Mouse (Mus musculus): ENCODE results near the gene 4932438A13Rik. TPM values are rescaled to one million over a fixed set of nuclear protein-coding genes. Genes with fewer than 3 reads are reported as not detected.

The 4932438A13Rik gene
- polyA plus RNA-seq, 1 experiment: 2.8 TPM

GRCm38 (mm10) chr3:36863427-36863826 is 523 bp downstream of the 4932438A13Rik start:
- Histone ChIP-seq H3K79me3 (ENCODE audit: low read depth) (peaks cover 3% of the 10 kb centered on the region), H3ac (ENCODE audit: control insufficient read depth, insufficient read length, low read depth) (peak overlapping the region; percentile 68), H3K27me3 (ENCODE audit: control insufficient read depth, insufficient read depth, insufficient read length) (no peaks in the 10 kb centered on the region), H3K79me2 (ENCODE audit: control insufficient read depth, insufficient read depth) (peaks cover 10% of the 10 kb centered on the region), H3K36me3 (ENCODE audit: control insufficient read depth, insufficient read depth) (peaks cover 21% of the 10 kb centered on the region), H3K4me3 (ENCODE audit: insufficient read depth, poor library complexity, severe bottlenecking) (peak overlapping the region; percentile 78)
- TF ChIP-seq MAX (IDR thresholded peaks at IDR 0.05): no peak
- no peak for TF ChIP-seq USF1 (IDR thresholded peaks at IDR 0.05; ENCODE audit: low read depth)
- no peak for TF ChIP-seq CTCF (IDR thresholded peaks at IDR 0.05; ENCODE audit: control insufficient read depth, insufficient read depth, insufficient read length)
- no peak for TF ChIP-seq FOSL1 (IDR thresholded peaks at IDR 0.05; ENCODE audit: insufficient read depth, low read length, poor library complexity, severe bottlenecking)
- no peak for TF ChIP-seq MYOD1 (IDR thresholded peaks at IDR 0.05; ENCODE audit: control insufficient read depth, insufficient read length, low read depth)
- TF ChIP-seq MYOG (IDR thresholded peaks at IDR 0.05; ENCODE audit: control insufficient read depth, extremely low read depth, insufficient read length): no peak
- TF ChIP-seq CEBPB (IDR thresholded peaks at IDR 0.05; ENCODE audit: low read depth): no peak

- no peaks in the 10 kb centered on the region for H3K27me3 ChIP-seq (ENCODE audit: control insufficient read depth, insufficient read depth, insufficient read length)
- H3K79me3 ChIP-seq (ENCODE audit: low read depth): peaks cover 3% of the 10 kb centered on the region
- TF ChIP-seq CTCF (IDR thresholded peaks at IDR 0.05; ENCODE audit: control insufficient read depth, insufficient read depth, insufficient read length) (no peak), CEBPB (IDR thresholded peaks at IDR 0.05; ENCODE audit: low read depth) (no peak), MYOG (IDR thresholded peaks at IDR 0.05; ENCODE audit: control insufficient read depth, extremely low read depth, insufficient read length) (no peak), USF1 (IDR thresholded peaks at IDR 0.05; ENCODE audit: low read depth) (no peak)
- H3K79me2 ChIP-seq (ENCODE audit: control insufficient read depth, insufficient read depth): peaks cover 10% of the 10 kb centered on the region
- H3K36me3 ChIP-seq (ENCODE audit: control insufficient read depth, insufficient read depth): peaks cover 21% of the 10 kb centered on the region
- no peak overlapping the region for H3ac ChIP-seq (ENCODE audit: control insufficient read depth, insufficient read length, low read depth)
- H3K4me3 ChIP-seq (ENCODE audit: insufficient read depth, poor library complexity, severe bottlenecking): peak overlapping the region; percentile 78
Measured at GRCm38 (mm10) chr3:36863881-36864280, 977 bp downstream of the 4932438A13Rik start.

GRCm38 (mm10) chr3:36864466-36864865 is 1.6 kb downstream of the 4932438A13Rik start:
- Histone ChIP-seq H3ac (ENCODE audit: control insufficient read depth, insufficient read length, low read depth) (no peak overlapping the region), H3K79me3 (ENCODE audit: low read depth) (peaks cover 3% of the 10 kb centered on the region), H3K4me3 (ENCODE audit: insufficient read depth, poor library complexity, severe bottlenecking) (no peak overlapping the region), H3K36me3 (ENCODE audit: control insufficient read depth, insufficient read depth) (peaks cover 21% of the 10 kb centered on the region), H3K79me2 (ENCODE audit: control insufficient read depth, insufficient read depth) (peaks cover 10% of the 10 kb centered on the region), H3K27me3 (ENCODE audit: control insufficient read depth, insufficient read depth, insufficient read length) (no peaks in the 10 kb centered on the region)
- no peak for TF ChIP-seq FOSL1 (IDR thresholded peaks at IDR 0.05; ENCODE audit: insufficient read depth, low read length, poor library complexity, severe bottlenecking)
- TF ChIP-seq MYOG (IDR thresholded peaks at IDR 0.05; ENCODE audit: control insufficient read depth, extremely low read depth, insufficient read length): no peak
- no peak for TF ChIP-seq CTCF (IDR thresholded peaks at IDR 0.05; ENCODE audit: control insufficient read depth, insufficient read depth, insufficient read length)
- no peak for TF ChIP-seq USF1 (IDR thresholded peaks at IDR 0.05; ENCODE audit: low read depth)
- TF ChIP-seq CEBPB (IDR thresholded peaks at IDR 0.05; ENCODE audit: low read depth): no peak
- no peak for TF ChIP-seq MYOD1 (IDR thresholded peaks at IDR 0.05; ENCODE audit: control insufficient read depth, insufficient read length, low read depth)
- TF ChIP-seq MAX (IDR thresholded peaks at IDR 0.05): no peak

DNA sequence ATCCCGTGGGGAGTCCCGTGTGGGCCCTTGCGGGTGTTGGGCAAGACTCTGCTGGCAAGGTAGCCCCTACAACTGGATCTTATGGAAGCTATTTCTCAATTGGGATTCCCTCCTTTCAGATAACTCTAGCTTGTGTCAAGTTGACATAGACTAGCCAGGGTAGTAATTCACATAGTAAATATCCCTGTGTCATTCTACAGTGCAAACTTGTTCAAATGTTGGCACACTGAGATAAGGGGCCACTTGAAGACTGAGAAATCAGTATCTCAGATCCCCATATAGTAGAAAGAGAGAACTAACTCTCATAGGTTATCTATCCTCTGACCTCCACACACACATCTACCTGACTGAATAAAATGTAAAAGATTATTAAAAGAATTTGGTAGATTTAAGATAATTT is 42.5 kb downstream of the 4932438A13Rik start:
- Histone ChIP-seq H3K79me3 (ENCODE audit: low read depth) (no peaks in the 10 kb centered on the region), H3K79me2 (ENCODE audit: control insufficient read depth, insufficient read depth) (no peaks in the 10 kb centered on the region), H3K4me3 (ENCODE audit: insufficient read depth, poor library complexity, severe bottlenecking) (no peak overlapping the region), H3K27me3 (ENCODE audit: control insufficient read depth, insufficient read depth, insufficient read length) (no peaks in the 10 kb centered on the region), H3ac (ENCODE audit: control insufficient read depth, insufficient read length, low read depth) (no peak overlapping the region), H3K36me3 (ENCODE audit: control insufficient read depth, insufficient read depth) (peaks cover 13% of the 10 kb centered on the region)
- TF ChIP-seq CTCF (IDR thresholded peaks at IDR 0.05; ENCODE audit: control insufficient read depth, insufficient read depth, insufficient read length) (no peak), USF1 (IDR thresholded peaks at IDR 0.05; ENCODE audit: low read depth) (no peak), MYOG (IDR thresholded peaks at IDR 0.05; ENCODE audit: control insufficient read depth, extremely low read depth, insufficient read length) (no peak)

DNA sequence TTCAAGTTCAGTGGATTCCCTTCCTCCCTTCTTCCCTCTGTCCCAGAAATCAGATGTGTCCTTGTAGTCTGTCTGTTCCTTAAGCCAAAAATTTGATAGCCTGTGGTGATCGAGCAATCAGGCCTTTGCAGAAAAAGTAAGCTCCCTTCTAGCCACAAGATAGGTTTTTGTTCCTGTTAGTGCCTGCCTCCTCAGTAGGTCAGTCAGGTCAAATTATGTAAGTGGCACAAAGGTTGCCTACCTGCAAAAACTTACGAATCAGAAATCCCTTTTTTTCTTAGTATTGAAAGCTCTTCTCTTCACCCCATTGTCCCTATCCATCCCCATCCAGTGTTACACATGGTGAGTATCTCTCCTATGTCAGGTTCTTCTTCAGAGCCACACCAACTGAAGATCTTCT is 54.9 kb downstream of the 4932438A13Rik start:
- H3K79me3 ChIP-seq (ENCODE audit: low read depth): no peaks in the 10 kb centered on the region
- H3K79me2 ChIP-seq (ENCODE audit: control insufficient read depth, insufficient read depth): no peaks in the 10 kb centered on the region
- H3ac ChIP-seq (ENCODE audit: control insufficient read depth, insufficient read length, low read depth): no peak overlapping the region
- no peak overlapping the region for H3K4me3 ChIP-seq (ENCODE audit: insufficient read depth, poor library complexity, severe bottlenecking)
- peaks cover 18% of the 10 kb centered on the region for H3K36me3 ChIP-seq (ENCODE audit: control insufficient read depth, insufficient read depth)
- H3K27me3 ChIP-seq (ENCODE audit: control insufficient read depth, insufficient read depth, insufficient read length): no peaks in the 10 kb centered on the region
- no peak for TF ChIP-seq USF1 (IDR thresholded peaks at IDR 0.05; ENCODE audit: low read depth)

- H3K79me2 ChIP-seq (ENCODE audit: control insufficient read depth, insufficient read depth): no peaks in the 10 kb centered on the region
- no peaks in the 10 kb centered on the region for H3K79me3 ChIP-seq (ENCODE audit: low read depth)
- TF ChIP-seq FOSL1 (IDR thresholded peaks at IDR 0.05; ENCODE audit: insufficient read depth, low read length, poor library complexity, severe bottlenecking): no peak
- TF ChIP-seq CTCF (IDR thresholded peaks at IDR 0.05; ENCODE audit: control insufficient read depth, insufficient read depth, insufficient read length): no peak
- TF ChIP-seq MYOG (IDR thresholded peaks at IDR 0.05; ENCODE audit: control insufficient read depth, extremely low read depth, insufficient read length): no peak
- no peak for TF ChIP-seq CEBPB (IDR thresholded peaks at IDR 0.05; ENCODE audit: low read depth)
- no peak for TF ChIP-seq USF1 (IDR thresholded peaks at IDR 0.05; ENCODE audit: low read depth)
- TF ChIP-seq MAX (IDR thresholded peaks at IDR 0.05): no peak
- no peak for TF ChIP-seq MYOD1 (IDR thresholded peaks at IDR 0.05; ENCODE audit: control insufficient read depth, insufficient read length, low read depth)
- H3K4me3 ChIP-seq (ENCODE audit: insufficient read depth, poor library complexity, severe bottlenecking): no peak overlapping the region
- H3K27me3 ChIP-seq (ENCODE audit: control insufficient read depth, insufficient read depth, insufficient read length): no peaks in the 10 kb centered on the region
- H3ac ChIP-seq (ENCODE audit: control insufficient read depth, insufficient read length, low read depth): no peak overlapping the region
- peaks cover 18% of the 10 kb centered on the region for H3K36me3 ChIP-seq (ENCODE audit: control insufficient read depth, insufficient read depth)
Measured at GRCm38 (mm10) chr3:36918322-36918721, 55.4 kb downstream of the 4932438A13Rik start.

Measured in C2C12 (cell line).